Mouse (Mus musculus): ENCODE measurements around the gene Csf1. TPM values are rescaled to one million over a fixed set of nuclear protein-coding genes. Genes with fewer than 3 reads are reported as not detected.
A peak's percentile ranks its signal among the peaks of the same experiment; 100 is the strongest.
"Not testable (repeated sequence)": the region's sequence is repeated elsewhere in the genome, so short reads cannot be mapped to it uniquely, and the experiment has no call there.

Csf1 gene
- total RNA-seq, 2 experiments from 2014 or later: 15.6 to 18.3 TPM

DNA sequence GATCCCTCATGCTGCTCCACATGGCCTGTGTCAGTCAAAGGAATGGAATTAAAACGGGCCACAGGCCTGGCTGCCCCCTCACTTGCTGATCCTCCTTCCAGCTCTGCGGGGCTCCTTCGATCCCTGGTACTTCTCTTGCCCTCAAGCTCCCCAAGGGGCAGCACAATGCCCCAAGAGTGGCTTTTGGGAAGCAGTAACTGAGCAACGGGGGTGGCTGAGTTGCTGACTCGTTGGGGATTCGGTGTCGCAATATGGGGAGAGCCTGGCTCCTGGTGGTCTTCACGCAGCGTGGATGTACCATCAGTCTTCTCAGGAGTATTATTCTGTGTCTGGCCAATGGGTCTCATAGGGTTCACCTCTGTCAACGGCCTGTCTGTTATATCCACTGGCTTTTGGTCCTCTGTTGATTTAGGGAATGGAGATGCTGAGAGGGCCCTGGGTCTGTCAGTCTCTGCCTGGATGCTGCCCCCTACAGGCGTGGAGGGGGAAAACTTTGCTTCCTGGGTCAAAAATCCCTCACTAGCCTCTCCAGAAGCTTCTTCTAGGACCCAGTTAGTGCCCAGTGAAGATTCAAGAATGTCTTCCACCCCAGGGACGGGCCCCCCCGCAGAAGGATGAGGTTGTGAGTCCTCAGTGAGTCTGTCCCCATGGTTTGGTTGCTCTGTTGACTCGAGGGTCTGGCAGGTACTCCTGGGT lies 11.9 kb downstream of the Csf1 start:
- no peak for DNase-seq

- DNase-seq: no peak
These were observed 14.2 kb downstream of the Csf1 start for GRCm38 (mm10) chr3:107746026-107746425.

DNA sequence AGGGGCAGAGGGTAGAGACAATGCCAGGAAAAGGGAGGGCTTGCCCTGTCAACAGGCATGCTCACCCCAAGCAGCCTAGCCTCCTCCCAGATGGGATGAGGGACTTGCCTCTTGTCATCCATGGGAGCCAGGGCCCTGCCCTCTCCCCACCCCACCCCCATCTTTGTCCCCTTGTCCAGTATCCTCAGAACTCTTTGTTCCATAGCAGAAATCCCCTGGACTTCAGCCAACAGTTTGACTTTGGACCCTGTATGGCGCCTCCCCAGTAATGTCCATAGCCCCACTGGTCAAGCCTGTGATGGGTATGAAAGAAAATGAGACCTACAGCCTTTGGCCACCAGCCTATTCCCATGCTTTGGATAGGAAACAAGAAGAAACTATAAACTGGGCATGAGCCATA lies 16.6 kb downstream of the Csf1 start:
- DNase-seq: no peak

DNA sequence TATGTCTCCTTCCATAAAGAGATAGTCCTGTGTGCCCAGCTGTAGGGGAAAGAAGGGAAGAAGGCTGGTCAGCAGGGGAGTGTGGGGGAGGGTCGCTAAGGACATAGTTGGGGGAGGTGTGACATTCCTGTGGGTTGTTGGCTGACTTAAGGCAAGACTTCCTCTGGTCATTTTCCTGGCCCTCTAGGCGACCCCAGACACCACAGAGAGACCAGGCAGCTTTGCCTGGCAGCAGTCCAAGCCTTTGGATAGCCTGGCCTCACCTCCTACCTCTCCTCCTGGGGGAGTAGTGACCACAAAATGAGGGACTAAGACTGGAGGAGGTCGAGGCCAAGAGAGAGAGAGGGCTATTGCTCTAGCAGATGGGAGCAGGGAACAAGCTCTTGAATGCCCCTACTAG lies 17.2 kb downstream of the Csf1 start:
- no peak for DNase-seq

GRCm38 (mm10) chr3:107742071-107742710 lies 18.1 kb downstream of the Csf1 start:
- DNase-seq: no peak

DNA sequence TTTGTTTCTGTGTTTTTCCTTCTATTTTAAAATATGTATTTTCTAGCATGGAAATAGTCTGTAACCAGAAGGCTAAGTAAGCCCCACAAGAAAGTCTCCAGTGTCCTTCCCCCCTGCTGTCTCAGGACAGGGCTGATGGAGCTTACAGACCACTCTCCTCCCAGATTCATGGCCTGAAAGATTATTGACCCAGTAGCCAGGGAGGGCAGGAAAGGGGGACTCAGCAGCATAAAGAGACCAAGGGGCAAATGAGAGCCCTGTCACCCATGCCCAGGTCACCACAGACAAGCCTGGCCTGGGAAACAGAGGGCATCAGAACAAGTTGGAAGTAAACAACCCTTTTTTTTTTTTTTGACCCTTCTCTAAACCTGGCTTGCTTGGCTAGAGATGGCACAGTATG lies 18.9 kb downstream of the Csf1 start:
- DNase-seq: no peak

DNA sequence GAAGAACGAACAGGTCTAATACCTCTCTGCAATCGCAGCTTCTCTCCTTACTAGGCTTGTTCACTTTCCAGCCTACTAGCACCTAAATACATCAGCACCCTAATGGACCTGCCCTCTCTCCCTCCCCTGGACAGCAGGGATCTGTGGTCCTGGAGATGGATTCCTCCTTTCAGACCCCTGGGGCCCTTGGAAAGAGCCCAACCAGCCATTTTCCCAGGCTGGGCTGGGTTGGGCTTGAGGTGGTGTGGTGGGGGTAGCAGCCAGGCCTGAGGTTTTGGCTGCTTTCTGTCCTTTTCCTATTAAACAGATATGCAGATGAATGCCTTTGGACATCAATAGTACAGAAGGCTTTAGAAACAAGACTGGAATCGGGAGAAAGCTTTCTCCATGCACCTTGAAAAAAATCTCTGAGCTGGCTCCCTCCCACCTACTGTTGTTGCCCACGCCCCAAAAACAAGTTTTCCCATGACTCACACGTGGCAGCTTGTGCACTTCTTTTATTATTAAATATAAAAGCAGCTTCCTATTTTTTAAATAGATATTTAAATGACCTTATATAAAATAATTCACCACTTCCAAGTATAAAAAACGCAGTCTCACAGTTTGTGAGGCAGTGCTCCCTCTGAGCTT lies 19.6 kb downstream of the Csf1 start:
- peak; percentile 80 for DNase-seq

DNA sequence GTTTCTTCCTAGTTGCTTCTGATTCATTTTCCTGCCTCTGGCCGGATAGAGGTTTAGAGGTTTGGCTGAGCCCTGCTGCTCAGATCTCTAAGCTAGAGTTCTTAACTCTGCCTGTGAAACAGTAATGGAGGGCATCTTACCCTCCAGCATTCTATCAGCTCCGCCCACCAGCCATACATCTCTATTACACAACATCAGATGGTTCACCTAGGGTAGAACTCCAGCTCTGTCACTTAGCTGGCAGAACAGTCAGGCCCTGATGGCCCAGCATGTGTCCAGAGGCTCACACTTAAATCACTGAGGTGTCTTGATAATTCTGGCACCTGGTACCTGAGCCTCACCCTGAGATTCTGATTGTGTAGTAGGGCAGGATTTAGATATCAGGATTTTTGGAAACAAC lies 20.3 kb downstream of the Csf1 start:
- DNase-seq: no peak

GRCm38 (mm10) chr3:107739456-107739855 lies 20.8 kb downstream of the Csf1 start:
- no peak for DNase-seq

DNA sequence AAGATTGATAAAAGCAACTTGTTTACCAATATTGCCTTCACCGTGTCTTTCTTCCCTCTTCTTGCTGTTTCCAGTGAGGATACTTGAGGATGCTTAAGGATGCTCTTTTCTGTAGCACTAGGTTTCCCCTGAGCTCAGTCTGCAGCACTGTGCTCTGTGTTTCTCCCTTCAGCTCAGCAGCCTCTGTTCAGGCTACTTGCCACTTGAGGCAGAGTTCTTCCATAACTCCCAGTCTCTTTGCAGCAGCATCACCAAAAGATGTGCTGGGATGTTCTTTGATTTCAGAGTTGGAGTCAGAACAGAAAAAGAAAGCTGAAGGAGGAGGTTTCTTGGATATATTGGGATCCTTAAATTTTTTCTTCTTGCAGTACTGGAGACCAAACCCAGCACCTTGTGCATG lies 21.6 kb downstream of the Csf1 start:
- DNase-seq: no peak

GRCm38 (mm10) chr3:107737609-107738190 lies 22.6 kb downstream of the Csf1 start:
- no peak for DNase-seq

GRCm38 (mm10) chr3:107735620-107736019 lies 24.6 kb downstream of the Csf1 start:
- not testable (repeated sequence) for DNase-seq

GRCm38 (mm10) chr3:107733329-107733728 lies 26.9 kb downstream of the Csf1 start:
- no peak for DNase-seq

DNA sequence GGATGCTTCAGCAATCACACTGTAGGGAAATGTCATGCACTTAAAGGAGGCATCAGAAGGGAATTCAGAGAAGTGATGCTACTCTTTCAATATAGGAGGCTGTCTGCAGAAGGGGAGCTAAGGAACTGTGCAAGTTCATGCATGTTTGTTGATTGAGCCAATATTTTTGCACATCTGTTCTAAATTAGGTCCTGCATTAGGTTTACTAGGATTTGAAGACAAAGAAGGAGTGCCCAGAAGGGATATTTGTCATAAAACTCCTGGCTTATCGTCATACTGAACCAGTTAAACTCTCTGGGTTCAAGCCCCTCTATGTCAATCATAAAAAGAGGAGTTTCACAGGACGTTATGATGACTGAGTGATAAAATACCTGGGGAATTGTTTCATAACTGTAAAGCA lies 30.0 kb downstream of the Csf1 start:
- DNase-seq: no peak

GRCm38 (mm10) chr3:107728509-107728908 lies 31.8 kb downstream of the Csf1 start:
- DNase-seq: no peak

GRCm38 (mm10) chr3:107715971-107716370 lies 44.3 kb downstream of the Csf1 start:
- no peak for DNase-seq

- no peak for DNase-seq
These were observed 45.9 kb downstream of the Csf1 start for GRCm38 (mm10) chr3:107714276-107714933.

- peak; percentile 19 for DNase-seq
These were observed 48.2 kb downstream of the Csf1 start for GRCm38 (mm10) chr3:107712081-107712480.

DNA sequence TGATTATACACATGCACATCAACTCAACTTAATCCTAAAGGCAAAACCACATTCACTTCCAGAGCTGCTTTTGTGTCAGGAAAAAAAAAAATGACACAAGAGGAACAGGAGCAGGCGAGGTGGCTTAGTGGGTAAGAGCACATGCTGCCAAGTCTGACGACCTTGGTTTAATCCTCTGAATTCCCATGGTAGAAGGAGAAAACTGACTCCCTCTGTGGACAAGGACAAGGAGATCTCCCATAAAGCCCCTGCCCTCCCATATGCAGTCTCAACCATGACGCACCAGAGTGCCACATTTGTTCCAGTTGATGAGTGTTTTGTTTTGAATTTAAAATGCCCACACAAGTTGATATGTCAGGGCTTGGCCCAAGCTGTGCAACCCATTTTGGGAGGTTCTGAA lies 51.1 kb downstream of the Csf1 start:
- peak; percentile 20 for DNase-seq

DNA sequence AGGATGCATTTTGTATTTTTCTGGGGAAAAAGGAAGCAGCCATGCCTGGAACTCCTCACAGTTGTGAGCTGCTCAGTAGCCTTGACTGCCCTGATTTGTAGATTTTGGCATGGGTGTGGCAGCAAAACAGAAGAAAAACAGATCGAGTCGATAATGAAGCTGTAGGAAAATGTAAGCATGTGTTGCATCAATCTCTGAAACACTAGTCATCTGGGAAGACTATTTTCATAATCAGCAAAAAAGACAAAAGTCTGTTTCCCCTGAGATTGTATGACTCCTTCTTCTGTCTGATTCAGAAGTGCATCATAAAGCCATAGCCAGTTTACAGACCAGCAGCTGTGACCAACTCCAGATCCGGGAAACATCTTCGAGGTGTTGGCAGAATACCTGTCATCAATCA lies 53.0 kb downstream of the Csf1 start:
- DNase-seq: no peak

GRCm38 (mm10) chr3:107706164-107706563 lies 54.1 kb downstream of the Csf1 start:
- no peak for DNase-seq

DNA sequence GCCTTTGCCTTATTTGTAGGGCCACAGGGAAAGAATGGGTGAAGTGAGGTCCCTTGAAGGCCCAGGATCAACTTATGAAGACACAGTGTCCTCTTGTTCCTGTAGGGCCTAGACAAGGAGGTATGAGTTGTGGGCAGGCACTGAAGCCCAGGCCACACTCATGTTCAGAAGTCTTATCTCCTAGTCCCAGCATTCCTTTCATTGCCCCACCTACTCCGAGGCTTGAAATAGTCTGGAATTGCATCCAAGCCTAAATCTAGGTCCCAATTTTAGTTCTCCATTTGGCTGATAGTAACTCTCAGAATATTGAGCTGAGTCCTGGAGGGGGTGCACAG lies 55.9 kb downstream of the Csf1 start:
- no peak for DNase-seq

All from adrenal gland, postnatal 10 days (tissue).